Mouse (Mus musculus): ENCODE data around the gene Frmd4b.
"Not testable (repeated sequence)": the region's sequence is repeated elsewhere in the genome, so short reads cannot be mapped to it uniquely, and the experiment has no call there.

Frmd4b gene

GRCm38 (mm10) chr6:97289316-97289820 is 328.0 kb downstream of the Frmd4b start:
- no peak for DNase-seq (ENCODE audit: low spot score)

- DNase-seq (ENCODE audit: low spot score) = no peak
Measured at GRCm38 (mm10) chr6:97288047-97288855, 329.1 kb downstream of the Frmd4b start.

- no peak for DNase-seq (ENCODE audit: low spot score)
Measured at GRCm38 (mm10) chr6:97286332-97286731, 331.0 kb downstream of the Frmd4b start.

GRCm38 (mm10) chr6:97283676-97284075 is 333.7 kb downstream of the Frmd4b start:
- no peak for DNase-seq (ENCODE audit: low spot score)

GRCm38 (mm10) chr6:97278878-97279277 is 338.5 kb downstream of the Frmd4b start:
- no peak for DNase-seq (ENCODE audit: low spot score)

GRCm38 (mm10) chr6:97278014-97278787 is 339.1 kb downstream of the Frmd4b start:
- peak; percentile 87 for DNase-seq (ENCODE audit: low spot score)

GRCm38 (mm10) chr6:97276890-97277497 is 340.3 kb downstream of the Frmd4b start:
- DNase-seq (ENCODE audit: low spot score) = no peak

- DNase-seq (ENCODE audit: low spot score) = no peak
Measured at GRCm38 (mm10) chr6:97276366-97276765, 341.0 kb downstream of the Frmd4b start.

GRCm38 (mm10) chr6:97275760-97276159 is 341.6 kb downstream of the Frmd4b start:
- DNase-seq (ENCODE audit: low spot score) = no peak

GRCm38 (mm10) chr6:97273777-97274176 is 343.6 kb downstream of the Frmd4b start:
- DNase-seq (ENCODE audit: low spot score) = no peak

- DNase-seq (ENCODE audit: low spot score) = peak; percentile 16
Measured at GRCm38 (mm10) chr6:97273058-97273710, 344.2 kb downstream of the Frmd4b start.

- DNase-seq (ENCODE audit: low spot score) = no peak
Measured at GRCm38 (mm10) chr6:97272349-97272748, 345.0 kb downstream of the Frmd4b start.

- no peak for DNase-seq (ENCODE audit: low spot score)
Measured at GRCm38 (mm10) chr6:97269596-97269995, 347.7 kb downstream of the Frmd4b start.

- no peak for DNase-seq (ENCODE audit: low spot score)
Measured at GRCm38 (mm10) chr6:97267132-97267531, 350.2 kb downstream of the Frmd4b start.

GRCm38 (mm10) chr6:97266661-97267060 is 350.7 kb downstream of the Frmd4b start:
- DNase-seq (ENCODE audit: low spot score) = no peak

- DNase-seq (ENCODE audit: low spot score) = no peak
Measured at GRCm38 (mm10) chr6:97265705-97266104, 351.6 kb downstream of the Frmd4b start.

GRCm38 (mm10) chr6:97265240-97265639 is 352.1 kb downstream of the Frmd4b start:
- no peak for DNase-seq (ENCODE audit: low spot score)

- not testable (repeated sequence) for DNase-seq (ENCODE audit: low spot score)
Measured at GRCm38 (mm10) chr6:97263750-97264149, 353.6 kb downstream of the Frmd4b start.

- no peak for DNase-seq (ENCODE audit: low spot score)
Measured at GRCm38 (mm10) chr6:97262229-97262628, 355.1 kb downstream of the Frmd4b start.

GRCm38 (mm10) chr6:97259926-97260325 is 357.4 kb downstream of the Frmd4b start:
- not testable (repeated sequence) for DNase-seq (ENCODE audit: low spot score)

GRCm38 (mm10) chr6:97258489-97258888 is 358.9 kb downstream of the Frmd4b start:
- no peak for DNase-seq (ENCODE audit: low spot score)

- no peak for DNase-seq (ENCODE audit: low spot score)
Measured at GRCm38 (mm10) chr6:97252711-97253221, 364.6 kb downstream of the Frmd4b start, which contains the start of gene Lmod3. Lmod3 (minus strand) TSS chr6:97252759.

All from retina, embryonic 14.5 days (tissue).